Mouse (Mus musculus) frontal cortex, adult (tissue): ENCODE measurements around the gene Dock9.

Experiments used
- ATAC-seq: cut with Nextera tagmentation; 2 replicates; pipeline ENCODE4 v1.9.2; 2017; ENCODE audit warnings: mild to moderate bottlenecking, moderate library complexity, mixed read lengths; ENCODE audit not compliant: low TSS enrichment

The Dock9 gene

DNA sequence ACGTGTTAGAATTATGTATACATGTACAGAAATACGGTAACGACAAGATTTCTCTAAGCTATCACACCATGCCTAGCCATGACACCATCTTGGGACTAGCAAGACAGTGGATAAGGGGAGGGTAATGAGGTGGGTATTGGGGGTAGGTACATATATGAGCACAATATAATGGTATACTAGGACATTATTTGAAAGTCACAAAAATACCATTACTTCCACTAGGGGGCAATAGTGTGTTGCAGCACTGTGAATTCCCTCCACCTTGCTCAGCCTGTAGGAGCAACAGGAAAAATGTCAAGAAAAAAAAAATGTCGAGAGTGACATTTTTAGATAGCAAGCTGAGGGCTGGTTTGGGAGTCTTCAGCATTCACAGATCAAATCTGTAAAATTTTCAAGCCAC, 209.2 kb downstream of the Dock9 start:
- peak; percentile 41 for ATAC-seq

DNA sequence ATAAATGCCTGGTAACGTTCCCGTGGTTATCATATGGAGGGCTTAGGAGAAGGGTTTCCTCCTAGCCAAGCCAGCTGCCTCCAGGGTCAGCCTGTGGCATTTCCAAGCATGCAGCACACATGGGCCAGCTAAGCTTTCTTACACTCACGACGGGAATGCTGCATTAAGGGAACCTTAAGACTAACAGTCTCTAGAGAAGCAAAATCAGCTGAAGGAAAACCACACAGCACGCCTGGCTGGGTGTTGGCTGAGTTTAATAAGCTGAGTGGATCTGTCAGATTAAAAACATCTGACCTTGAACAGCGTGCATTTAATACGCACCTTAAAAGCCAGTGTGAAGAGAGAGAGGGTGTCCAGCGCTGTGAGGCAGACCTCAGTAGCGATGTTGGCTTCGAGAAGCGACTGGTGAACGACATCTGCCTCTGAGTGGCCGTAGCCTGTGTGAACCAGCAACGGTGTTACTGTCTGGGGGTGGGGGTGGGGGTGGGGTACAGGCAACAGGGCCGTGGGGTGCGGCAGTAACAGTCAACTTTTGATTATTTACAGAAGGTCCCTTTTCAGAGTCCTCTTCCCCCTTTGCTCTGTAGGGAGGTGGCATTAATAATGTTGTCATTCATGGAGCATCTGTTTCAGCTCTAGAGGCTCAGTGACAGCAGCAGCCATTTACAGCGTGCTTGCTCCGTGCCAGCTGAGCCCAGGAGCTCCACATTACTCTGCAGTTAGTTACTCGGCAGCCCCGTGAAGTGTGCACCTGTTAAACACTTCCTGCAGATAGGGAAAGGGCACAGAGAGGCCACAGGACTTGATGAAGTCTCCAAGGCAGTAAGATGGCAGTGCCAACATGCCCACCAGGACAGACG, 211.5 kb downstream of the Dock9 start:
- no peak for ATAC-seq

DNA sequence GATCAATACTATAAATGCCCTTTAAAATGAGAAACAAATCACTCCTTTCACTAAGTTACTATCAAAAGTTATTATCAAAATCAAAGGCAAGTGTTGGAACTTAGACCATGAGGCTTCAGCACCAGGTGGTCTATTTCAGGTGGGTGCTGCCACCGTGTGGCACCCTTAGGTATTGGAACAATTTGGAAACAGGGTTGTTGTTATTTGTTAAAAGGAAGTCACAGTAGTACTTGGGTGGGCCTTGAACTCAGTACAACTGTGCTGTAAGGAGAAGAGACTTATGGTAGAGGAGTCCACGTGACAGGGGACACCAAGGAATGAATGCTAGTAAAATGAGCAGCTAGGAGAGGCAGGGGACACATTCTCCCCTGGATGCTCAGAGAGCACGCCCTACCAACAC, 218.6 kb downstream of the Dock9 start:
- ATAC-seq, result peak; percentile 32; the same call in 1 of the 2 replicates

DNA sequence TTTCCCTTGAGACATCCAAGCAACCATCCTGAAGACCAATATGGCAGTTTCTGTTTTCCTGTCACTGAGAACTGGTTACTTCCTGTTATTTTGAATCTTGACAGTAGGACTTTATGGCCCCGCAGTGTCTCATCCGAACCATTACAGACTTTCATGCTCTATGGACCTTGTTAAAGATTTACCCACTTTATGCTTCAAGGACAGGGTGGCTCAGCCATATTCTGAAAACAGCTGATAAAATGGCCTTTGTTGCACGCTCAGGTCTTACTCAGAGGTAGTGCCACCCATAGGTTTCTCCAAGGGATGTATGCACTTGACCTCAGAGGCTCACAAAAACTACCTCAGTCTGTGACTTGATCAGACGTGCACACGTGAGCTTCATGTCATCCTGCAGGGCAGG, 224.2 kb downstream of the Dock9 start:
- ATAC-seq, result no peak

DNA sequence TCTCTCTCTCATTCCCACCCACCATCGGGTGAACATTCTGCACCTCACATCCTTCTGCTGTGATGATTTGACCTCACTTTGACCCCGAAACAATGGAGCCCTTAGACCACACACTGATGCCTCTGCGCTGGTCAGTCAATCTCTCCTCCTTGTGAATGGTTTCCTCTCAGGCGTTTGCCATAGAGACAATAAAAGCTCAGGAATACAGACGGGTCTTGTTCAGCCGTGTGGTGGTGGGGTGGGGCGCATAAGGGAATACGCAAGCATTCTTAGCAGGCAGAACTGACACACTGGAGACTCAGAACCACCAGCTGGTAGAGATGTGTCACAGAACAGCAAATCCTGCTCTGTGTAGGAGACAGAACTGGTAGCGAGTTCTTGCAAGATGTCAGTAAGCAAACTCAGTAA, 230.8 kb downstream of the Dock9 start:
- peak; percentile 86 for ATAC-seq

DNA sequence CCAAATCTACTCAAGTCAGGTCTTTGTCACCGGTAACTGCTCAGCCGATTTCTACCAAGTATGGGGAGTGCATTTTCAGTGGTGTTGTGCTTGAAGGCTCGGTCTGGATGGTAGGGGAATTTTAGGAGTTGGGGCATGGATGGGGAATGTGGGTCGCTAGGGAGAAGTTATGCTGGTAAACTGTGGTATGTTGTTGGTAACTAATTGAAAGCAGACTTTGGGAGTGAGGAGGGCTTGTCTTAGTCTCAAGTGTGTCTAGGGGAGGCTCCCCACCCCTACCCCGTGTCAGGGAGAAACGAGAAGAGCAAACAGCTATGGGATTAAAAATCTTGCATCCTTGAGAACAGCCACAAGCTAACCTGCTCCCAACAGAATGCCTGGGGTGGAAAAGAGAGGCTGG, 231.7 kb downstream of the Dock9 start:
- ATAC-seq, result no peak

DNA sequence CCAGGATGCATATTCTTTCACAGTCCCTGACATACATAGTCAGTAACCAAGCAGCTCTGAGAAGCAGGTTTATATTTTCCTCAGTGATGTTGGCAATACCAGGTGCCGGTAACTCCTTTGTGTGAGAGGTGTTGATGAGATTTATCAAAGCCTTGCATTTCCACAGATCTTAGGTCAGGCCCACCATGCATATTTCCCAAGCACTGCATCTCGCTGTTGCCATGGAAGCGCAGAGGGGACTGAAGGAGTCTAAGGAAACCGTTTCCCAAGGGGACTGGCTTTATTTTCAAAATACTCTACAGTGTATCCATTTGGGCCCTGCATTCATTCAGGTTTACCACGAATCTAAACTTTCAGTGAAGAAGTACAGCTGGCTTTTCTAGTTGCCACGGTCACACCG, 233.0 kb downstream of the Dock9 start:
- ATAC-seq, result no peak

DNA sequence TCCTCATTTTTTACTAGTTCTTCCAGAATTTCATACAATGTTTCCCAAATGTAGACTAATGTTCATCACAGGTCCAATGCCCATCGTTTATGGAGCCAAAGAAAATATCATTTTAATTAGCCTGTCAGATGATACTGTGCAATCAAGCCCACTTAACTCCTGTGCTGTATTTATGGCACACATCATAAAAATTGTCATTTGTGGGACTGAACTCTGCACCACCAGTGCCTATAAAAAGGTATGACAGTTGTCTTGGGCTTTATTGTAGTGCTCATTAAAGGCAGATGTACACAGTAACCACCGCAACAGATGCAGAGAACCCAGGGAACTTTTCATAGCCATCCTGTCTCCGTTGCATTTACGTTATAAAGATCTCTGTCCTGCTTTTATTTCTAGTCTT, 233.7 kb downstream of the Dock9 start:
- ATAC-seq, result no peak

DNA sequence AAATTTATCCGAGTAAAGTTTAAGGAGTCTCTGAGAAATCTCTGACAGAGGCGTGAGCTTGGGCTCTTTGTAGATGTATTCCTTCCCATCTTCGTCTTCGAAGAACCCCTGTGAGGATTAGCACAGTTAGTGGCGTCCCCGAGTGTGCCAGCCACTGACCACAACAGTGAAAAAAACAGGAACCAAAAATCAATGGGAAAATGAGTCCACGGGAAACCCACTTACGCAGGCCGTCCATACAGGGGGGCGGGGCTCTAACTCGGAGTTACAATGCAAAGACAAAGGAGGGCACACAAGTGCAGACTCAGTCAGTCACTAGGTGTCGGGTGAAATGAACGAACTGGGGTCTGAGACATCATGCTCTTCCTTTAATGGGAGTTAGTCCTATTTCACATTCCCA, 238.6 kb downstream of the Dock9 start:
- no peak for ATAC-seq

DNA sequence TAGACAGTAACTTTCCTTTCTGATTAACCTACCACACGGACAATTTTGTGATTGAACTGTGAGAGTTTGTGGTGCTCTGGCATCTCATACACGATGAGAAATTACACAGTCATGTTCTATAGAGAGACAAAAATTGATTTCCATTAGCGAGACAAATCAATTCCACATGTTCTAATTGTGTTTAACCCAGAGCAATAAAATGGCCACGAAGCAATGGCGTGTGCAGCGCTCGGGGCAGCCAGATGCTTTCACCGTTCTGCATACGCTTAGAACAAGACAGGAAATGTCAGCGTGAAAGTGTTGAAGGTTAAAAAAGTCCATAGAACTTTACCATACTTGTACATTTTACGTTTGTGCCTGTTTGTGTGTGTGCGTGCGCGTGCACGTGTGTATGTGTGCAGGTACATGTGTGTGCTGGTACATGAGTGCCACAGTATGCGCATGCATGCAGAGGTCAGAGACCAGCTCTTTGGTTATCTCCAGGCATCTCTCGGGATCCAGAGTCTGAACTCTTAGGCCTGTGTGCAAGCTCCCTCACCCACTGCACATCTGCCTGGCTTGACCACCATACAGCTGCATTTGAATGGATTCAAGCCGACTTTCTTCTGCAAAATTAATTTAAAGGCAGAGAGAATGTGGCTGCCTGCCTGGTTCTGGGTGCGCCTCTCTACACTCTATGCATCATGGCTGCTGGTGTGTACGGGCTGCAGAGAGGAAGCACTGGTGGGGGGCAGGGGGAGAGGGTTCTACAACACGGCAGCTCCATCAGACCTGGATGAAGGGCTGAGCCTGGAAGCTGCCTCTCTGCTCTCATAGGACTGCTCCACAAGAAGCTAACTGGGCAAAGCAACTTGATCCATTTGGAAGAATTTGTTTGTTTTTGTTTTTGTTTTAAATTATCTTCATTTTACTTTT, 241.0 kb downstream of the Dock9 start:
- no peak for ATAC-seq

DNA sequence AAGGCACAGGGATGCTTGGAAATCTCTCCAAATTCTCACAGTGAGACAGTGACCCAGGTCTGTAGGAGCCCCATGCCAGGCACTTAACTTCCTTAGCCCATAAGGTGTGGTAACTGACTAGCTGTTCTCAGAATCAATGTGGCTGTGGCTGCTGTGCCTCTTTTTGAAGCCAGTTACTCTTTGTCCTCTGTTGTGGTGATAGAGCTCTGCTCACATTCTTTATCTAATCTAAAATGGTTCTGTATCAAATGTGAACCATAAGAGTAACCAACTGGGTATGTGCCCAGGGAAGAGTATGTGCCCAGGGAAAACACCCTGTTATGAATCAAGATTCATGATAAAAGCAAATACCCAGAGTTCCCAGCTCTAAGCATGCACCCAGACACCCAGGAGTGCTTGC, 243.9 kb downstream of the Dock9 start:
- ATAC-seq, result no peak

DNA sequence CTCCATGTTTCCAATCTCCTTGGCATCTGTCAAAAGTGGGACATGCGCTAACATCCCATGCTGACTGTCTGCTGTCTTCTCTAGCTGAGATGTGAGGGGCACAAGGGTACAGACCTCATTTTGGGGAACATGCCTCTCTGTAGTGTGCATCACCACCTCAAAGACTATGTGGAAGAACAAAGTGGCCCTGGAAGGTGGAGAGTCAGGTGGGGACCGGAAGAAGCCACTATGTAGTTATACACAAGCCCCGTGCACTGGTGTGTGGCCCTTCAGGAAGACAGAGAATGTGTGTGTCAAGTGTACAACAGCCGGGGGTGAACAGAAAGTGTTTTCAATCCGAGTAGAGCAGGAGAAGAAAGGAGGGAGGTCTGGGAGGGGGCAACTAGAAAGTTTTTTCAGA, 245.1 kb downstream of the Dock9 start:
- ATAC-seq, result no peak

DNA sequence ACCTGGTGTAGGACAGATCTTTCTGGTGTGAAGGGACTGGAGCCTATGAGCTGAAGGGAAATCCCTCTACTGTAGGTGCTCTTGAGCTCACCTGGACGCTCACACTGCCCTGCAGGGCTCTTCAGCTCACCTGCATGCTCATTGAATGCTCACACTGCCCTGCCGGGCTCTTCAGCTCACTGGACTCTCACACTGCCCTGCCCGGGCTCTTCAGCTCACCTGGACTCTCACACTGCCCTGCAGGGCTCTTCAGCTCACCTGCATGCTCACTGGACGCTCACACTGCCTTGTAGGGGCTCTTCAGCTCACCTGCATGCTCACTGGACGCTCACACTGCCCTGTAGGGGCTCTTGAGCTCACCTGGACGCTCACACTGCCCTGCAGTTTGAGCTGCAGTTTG, 247.8 kb downstream of the Dock9 start:
- no peak for ATAC-seq

DNA sequence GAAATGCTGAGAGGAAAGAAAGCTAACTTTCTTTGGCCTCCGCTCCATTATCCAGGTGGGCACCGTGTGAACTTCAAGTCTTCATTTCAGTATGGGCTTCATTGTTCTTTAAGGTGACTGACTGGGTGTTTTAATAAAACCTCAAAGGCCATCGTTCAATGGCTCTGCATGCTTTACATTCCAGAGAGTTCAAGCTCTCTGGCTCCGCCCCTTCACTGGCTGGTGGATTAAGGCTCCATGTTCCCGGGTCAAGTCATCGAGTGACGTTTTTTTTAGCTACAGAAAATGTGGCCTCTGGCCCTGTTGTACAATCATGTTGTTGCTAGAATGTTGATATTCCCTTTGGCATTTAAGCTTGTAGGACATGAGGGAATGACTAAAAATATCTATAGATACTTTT, 249.9 kb downstream of the Dock9 start:
- no peak for ATAC-seq

DNA sequence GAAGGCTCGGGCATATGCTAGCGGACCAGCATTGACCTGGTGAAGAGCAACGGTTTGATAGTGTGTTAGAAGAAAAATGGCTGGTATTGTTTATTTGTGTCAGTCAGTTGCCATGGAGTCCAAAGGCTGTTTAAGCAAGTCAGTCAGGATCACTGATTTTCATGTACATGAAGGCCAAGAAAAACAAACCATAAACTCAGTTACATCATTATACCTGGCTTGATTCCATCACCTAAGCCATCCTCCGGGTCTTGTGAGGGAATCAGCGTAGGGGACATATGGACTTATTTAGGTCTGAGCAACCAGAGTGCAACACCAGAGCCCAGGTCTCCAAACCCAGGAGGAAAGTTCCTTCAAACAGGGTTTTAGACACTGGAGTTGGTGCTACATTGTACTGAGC, 251.0 kb downstream of the Dock9 start:
- ATAC-seq, result no peak

DNA sequence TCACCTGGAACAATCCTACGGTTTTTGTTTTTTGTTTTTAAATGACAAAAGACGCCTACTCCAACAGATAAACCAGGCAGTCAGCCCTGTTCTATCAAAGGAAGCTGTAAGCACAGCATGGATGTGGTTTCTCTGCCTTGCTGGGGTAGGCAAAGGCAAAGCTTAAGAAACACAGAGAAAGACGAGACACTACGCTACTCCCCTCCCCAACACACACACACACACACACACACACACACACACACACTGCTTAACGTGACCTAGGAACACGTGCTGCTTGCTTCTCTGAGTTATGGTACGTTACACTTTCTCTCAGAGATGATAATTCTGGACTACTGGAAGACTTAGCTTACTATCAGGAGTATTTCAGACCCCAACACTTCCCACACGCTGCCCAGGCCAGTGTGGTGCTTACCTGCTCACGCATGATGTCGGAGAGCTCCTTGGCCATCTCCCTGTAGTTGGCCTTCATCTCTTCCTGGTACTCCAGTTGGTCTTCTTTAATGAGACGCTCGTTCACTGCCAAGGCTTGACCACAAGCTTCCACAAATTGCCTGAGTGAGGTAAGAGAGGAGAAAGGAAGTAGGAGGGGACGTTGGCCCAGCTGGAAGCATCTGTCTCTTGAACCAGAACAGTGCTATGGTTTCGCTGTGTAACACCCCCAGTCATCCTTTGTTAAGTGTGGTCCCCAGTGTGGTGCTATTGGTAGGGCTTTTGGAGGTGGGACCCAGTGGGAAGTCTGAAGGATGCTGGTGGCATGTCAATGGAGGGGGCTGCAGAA, 251.9 kb downstream of the Dock9 start:
- no peak for ATAC-seq

DNA sequence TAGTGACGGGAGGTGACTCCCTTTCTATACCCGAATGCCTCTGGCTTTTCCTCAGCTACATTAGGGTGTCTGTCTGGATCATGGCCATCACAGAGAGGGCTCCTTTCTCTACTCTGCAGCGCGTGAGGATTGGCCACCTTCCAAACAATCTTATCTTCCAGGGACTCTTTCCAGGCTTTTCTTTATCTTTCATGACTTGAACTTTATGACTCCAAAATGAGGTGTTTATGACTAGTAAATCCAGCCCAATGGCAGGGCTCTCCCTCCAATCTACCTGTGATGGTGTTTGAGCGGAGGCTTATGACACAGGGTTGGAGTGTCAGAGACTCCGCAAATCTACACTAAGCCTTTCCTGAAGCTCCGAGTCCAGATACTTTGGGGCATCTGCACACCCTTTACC, 256.4 kb downstream of the Dock9 start:
- ATAC-seq, result no peak

DNA sequence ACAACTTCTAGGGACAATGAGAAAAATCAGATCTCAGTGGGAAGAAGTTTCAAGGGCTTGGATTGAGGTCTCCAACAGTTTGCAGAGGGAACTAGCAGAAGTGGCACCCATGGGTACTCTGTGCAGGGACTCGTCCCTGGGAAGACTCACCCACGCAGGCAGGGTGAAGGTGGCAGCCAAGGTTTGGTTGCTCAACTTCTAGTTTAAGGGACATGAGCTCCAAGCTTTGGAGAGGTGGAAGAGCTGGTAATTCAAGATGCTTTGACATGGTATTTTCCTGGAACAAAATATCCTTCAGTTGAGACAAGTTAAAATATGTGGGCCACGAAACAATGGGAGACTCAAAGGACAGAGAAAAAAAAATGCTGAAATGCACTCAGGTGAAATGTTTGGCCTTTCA, 263.1 kb downstream of the Dock9 start:
- ATAC-seq, result no peak

DNA sequence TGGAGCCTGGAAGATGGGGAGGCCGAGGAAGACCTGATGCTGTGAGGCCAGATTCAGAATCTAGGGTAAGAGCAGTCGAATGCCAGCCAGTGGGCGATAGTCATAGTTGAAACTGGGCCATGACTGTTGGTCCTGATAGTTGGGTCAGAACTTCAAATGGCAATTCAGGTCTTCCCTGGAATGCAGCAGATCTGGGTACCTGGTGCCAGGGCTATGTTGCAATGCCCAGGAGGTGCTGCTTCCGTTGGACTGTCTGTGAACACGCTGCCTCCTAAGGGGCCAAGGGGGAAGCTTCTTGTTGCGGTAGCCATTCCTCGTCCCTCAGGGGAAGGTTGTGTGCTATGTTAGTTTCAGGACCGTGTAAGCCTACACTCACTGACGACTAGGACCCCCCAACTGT, 266.8 kb downstream of the Dock9 start:
- no peak for ATAC-seq

DNA sequence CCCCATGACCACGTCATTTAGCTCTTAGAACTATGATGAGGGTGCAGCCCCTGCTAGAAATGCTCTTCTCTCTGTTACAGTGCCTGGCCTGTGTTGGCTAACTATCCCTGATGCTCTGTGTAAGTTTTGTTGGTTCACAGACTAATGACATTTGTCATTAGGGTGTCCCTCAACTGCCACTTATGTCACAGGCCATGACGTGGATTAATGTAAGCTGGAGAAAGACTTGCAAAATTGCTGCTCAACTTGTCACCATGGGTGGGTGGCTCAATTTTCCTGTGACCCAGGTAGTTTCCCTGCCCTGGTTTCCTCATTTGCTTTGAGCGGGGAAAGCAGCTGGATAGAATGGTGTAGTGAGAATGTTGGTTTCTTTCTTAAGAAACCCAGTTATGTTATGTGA, 269.8 kb downstream of the Dock9 start:
- ATAC-seq, result no peak

DNA sequence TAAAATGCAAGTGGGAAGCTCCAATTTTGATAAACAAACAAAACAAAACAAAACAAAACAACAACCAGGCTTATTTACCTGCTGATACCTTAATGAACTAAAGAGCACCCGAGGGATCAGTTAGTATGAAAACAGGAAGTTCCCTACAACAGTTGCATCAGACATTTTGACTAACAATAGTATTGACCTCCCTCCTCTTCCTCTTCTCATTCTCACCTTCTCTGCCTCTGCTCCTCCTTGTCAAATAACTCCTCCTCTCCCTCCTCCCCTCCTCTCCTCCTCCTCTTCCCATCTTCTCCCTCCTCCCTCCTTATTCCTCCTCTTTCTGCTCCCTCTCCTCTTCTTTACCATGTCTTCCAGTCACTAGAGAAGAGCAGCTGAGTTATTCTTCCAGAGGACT, 270.4 kb downstream of the Dock9 start:
- no peak for ATAC-seq

DNA sequence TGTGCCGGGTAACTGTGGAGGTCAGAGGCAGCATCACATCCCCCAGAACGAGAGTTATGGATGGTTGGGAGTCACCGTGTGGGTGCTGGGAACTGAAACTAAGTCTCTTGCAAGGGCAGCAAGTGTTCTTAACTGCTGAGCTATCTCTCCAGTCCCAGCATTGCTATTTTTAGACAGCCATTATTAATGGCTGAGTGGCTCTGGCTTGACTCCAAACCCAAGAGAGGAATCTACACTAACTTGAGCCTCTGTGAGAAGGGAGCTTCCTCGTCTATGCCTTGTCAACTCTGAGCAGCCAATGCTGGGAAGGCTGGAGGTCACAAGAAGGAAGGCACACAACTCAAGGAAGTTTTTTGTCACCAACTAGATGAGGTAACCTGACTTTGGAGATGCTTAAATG, 275.9 kb downstream of the Dock9 start:
- no peak for ATAC-seq
